Mouse (Mus musculus): ENCODE measurements at regions not wholly inside any gene's neighbourhood (a gene's known extent, or its start where the extent isn't known, plus 50 kb on each side); places are given as distances from the start of the nearest gene placed in this dataset.

- peak; percentile 69 for DNase-seq
These were observed 58.5 kb downstream of the Zfp36l2 start for GRCm38 (mm10) chr17:84129204-84129603.

DNA sequence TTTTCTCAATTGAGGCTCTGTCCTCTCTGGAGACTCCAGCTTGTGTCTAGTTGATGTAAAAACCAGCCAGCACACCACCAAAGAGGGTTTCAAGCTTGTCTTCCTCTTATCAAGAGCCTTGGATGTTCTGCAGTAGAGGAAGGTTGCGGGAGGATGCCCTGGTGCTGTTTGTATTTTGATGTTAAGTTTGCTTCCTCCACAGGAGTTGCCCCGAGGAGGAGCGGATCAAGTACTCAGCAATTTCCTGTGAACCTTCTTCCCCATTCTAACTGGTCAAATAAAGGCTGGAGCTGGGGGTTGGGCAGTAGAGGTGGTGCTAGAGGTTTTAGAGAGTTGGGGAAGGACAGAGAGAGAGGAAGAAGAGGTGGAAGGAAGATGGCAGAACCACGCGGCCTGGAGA, 59.5 kb downstream of the Zfp36l2 start:
- DNase-seq, result no peak

DNA sequence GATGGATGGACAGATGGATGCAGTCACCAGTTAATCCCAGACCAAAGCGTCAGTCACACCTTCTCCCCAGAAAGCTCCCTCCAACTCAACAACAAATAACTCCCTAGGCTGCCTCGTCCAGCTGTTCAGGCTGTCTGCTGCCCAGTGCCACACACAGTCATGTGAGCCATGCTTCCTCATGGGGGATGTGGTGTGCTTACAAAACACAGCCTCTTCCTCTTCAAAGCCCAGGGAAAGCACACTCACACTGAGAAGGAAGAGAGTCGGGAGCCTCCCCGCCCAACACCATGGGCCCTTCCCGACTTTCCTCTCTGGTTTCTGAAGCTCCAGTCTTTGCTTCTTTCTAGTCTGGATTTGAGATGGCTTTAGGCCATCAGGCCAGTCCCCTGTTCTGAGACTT, 61.6 kb downstream of the Zfp36l2 start:
- no peak for DNase-seq

DNA sequence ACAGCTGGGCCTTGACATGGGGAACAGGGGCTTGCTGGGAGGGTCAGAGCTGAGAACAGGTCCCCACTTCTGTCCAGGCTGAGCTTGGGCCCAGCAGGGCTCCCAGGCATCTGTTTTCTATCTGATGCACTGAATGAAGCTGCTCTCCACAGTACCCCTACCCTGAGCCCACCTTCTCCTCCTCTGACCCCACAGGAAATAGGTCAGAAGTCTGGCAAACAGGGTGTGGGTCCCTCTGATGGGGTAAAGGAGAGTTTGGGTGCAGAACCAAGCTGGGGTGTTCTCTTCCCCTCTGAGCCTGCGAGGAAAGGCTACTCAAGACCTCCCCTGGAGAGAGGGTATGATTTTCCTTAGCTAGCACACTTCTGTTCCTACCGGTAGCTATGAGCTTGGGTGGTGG, 64.6 kb downstream of the Zfp36l2 start:
- DNase-seq, result no peak

GRCm38 (mm10) chr17:84122486-84123131, 65.1 kb downstream of the Zfp36l2 start:
- no peak for DNase-seq

- DNase-seq, result no peak
These were observed 66.5 kb downstream of the Zfp36l2 start for GRCm38 (mm10) chr17:84121291-84121690.

DNA sequence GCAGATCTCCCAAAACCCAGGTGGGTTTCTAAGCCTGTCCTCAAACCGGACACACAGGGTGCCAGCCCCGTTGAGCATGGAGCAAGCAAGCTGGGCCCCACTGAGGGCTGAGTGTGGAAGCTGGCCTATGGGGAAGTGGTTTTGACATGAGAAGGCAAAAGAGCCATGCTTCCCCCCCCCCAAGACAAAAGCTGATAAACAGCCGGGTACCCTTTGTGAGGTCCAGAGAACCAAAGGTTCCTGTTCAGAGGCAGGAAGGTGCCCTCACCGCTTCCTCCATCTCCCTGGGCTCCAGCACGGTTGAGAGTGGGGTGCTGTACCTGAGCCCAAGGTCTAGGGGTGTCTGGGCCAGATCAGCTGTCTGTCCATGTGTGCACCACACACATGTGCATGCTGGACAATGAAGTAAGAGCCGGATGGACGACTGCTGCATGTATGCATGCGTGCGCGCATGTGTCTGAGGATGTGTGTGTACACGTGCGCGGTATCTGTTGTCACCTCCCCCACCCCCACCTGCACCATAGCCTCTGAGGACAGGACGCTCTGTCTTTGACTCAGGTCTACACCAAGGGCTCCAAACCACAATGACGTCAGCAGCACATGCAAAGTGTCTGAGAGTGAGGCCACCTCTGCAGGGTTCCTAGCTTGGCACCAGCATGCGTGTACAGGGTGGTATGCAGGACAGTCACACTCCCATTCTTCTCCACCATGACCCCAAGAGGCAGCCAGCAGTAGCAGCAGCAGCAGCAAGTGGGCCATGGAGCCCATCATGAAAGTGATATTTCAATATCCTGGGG, 68.3 kb downstream of the Zfp36l2 start:
- DNase-seq, result no peak

GRCm38 (mm10) chr17:84118781-84119180, 69.0 kb downstream of the Zfp36l2 start:
- no peak for DNase-seq

GRCm38 (mm10) chr17:84118271-84118670, 69.5 kb downstream of the Zfp36l2 start:
- DNase-seq, result no peak

DNA sequence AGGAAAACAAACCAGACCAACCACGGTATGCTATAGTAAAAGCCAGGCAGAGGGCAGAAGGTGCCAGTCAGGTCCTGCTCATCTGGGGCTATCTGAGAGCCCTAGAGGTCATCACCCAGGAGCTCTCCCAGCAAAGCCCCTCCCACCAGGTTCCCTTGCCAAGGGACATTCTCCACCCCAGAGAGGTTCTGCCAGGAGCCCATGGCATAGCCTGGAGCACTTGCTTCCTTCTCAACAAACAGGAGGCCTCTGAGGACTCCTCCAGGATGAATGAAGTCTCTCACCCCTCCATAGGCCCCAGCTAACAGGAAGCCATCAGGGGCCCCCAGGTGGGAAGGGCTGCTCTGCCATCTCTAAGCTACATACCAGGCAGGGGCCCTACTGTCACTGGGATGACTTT, 70.0 kb downstream of the Zfp36l2 start:
- no peak for DNase-seq

DNA sequence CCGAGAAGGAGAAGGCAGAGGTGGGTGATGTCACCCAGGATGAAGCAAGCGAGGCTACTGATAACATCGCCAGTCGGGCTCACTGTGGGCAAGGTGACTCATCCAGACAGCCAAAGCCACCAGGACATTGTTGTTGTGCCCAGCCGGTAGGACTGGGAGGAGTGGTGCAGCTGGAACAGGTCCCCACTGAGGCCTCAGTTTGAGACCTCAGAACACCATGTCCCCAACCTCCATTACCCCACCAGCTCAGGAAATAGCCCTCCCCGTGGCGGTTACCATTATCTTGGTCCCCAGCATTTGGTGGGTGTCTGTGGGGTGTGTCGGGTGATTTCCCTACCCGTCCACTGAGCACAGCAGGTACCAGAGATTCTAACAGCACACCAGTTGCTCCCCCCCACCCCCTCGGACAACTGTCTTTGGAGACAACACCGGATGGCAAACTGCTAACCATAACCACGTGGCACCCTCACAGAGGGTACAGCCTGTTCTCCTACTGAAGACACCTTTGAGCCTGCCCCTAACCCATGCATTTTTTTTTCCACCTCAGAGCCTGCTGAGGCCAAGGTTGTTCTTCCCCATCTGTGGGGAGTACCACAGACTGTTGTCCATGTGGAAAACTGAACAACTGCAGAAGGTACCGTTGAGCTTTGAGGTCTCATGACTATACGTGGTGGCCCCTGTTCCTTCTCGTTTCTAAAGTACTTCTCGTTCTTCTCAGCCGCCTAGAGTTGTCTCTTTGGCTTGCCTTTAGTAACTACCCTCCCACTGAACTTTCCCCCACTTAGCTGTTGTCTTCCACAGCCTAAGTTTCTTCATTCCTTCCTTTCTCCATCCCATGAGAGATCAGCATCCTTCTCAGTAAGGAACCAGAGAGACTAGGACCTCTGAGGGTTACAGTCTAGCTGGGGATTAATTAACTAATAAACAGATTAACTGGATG, 71.1 kb downstream of the Zfp36l2 start:
- no peak for DNase-seq

- DNase-seq, result no peak
These were observed 71.8 kb downstream of the Zfp36l2 start for GRCm38 (mm10) chr17:84115957-84116339.

DNA sequence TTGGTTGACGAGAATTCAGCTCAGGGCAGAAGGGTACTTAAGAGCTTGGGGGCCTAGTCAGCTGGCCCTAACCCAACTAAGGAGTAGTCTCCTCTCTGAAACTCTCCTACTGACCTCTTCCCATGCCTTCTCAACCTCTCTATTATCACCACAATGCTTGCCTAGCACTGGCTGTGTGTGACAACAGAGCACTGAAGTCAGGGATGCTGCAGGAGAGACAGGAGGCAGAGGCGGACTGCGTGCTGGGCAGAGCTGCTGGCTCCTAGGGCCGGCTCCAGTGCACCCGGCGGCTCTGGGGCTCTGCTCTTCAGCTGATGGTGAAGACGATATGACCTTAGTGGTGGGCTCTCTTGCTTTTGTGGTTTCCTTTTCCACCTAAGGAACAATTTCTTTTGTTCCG, 72.6 kb downstream of the Zfp36l2 start:
- no peak for DNase-seq

DNA sequence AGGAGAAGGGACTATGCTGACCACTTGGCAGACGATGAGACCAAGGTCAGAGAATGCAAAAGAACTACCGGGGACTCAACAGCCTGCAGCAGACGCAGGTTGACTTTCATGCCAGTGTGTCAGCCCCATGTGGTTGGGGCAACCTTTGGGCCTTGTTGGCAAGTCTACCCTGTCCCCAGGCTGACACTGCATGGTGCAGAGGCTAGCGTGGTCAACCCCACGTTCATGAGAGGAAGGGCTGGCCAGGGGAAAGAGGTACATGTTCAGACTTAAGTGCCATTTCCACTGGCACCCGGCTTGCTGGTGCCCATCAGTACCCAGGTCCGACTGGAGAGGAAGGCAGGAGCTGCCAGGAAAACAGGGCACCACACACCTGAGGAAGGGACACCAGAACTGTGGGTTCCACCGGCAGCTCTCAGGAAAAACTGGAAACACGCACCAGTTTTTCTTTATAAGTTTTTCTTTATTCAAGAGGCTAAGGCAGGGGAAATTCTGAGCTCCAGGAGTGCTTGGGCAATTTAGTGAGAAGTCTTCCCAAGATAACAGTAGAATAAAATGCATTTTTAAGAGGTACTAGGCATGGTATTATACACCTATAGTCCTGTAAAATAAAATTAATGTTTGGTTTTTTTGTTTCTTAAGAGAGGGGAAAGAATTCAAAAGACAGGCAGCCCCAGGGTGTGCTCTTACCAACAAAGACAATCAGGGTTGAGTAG, 73.3 kb downstream of the Zfp36l2 start:
- no peak for DNase-seq

DNA sequence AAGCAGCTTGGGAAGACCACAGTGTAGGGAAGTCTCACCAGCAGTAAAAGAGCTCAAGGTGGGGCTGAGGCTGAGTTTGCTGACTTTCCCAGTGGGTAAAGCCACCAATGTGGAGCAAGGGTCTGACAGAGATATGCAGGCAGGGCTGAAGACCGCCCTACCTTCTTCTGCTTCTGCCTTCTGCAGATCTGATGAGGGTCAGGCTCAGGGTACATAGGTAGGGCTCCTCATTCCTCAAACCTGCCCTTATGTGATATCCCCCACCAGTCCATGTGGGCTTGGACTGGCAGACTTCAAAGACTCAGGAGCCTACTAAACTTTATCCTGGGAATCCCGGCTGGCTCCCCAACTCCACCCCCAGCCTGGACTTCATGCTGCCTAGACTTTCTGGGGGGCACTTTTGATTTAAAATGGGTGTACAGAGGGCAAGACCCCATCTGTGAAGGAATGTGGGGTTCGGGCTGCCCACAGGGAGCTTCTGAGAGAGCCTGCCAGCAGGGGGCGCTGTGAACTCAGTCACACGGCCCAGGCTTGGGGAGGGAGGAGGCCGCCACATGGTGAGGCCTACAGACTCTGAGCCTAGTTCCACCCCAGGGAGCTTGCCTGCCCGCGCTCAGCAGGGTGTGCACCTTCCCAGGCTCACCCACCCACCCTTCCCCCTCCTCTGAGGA, 74.0 kb downstream of the Zfp36l2 start:
- peak; percentile 96 for DNase-seq

GRCm38 (mm10) chr17:84112411-84113031, 75.2 kb downstream of the Zfp36l2 start:
- peak; percentile 72 for DNase-seq

DNA sequence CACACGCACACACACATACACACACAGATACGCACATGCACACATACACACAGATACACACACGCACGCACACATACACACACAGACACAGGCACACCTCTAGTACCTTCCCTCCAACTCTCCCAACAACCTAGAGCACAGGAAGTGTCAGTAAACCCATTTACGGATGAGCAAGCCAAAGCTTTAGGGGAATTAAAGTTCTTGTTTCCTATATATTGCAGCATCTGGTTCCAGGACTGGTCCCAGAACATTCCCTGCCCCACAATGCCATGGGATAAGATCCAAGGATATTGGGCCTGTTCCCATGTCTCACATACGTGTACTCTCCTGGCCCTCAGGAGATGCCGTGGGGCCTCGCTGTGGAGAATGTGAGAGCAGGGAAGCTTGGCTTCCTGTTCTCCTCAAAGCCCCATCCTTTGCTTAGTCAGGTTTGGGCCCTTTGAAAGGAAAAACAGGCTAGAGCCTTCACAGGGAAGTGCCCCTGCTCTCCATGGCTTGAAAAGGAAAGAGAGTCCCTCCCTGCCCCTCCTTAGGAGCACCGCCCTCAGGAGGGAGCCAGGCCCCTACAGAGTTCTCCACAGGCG, 75.9 kb downstream of the Zfp36l2 start:
- no peak for DNase-seq

DNA sequence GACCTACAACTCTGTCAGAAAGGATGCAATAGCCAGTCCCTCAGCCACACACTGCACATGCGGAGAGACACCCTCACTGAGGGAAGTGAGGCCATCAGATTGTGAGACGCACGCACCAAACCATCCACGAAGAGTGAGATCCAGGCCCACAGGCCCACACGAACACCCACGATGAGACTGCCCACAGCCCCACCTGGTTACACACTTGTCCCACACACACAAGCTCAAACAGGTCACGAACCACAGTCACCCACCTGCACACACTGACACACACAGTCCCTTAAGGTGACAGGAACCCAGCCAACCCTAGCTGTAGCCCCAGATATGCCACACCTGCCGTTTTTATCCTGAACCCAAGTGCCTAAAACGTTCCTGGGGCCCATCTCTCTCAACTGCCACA, 76.8 kb downstream of the Zfp36l2 start:
- no peak for DNase-seq

DNA sequence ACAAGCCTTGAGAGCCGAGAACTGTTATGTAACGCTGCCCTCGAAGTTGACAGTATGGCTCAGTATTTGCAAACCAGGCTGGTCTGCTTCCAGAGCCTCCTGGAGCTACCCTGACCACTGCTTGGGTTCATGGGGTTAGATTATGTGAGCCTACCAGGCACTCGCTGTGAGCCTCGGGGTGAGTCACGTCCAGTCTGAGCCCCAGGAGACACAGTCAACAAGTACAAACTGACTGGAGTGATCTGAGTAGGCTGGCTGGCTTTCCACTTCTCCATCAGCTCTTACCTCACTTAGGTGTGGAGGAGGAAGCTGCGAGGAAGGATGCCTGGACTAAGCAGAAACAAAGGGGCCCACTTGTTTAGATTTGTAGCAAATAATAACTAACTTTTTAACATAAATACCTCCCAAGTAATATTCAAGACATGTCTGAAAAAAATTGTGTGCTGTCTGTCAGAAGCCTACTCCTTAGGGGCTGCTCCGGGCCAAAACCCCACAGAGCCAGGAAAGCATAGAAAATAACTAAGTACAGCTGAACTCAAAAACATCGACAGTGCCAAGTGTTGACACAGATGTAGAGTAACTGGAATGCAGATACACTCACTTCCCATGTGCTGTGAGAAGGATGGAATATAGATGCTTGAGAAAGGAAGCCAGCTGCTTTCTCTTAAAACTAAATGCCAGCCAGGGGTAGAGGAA, 77.6 kb downstream of the Zfp36l2 start:
- DNase-seq, result no peak

DNA sequence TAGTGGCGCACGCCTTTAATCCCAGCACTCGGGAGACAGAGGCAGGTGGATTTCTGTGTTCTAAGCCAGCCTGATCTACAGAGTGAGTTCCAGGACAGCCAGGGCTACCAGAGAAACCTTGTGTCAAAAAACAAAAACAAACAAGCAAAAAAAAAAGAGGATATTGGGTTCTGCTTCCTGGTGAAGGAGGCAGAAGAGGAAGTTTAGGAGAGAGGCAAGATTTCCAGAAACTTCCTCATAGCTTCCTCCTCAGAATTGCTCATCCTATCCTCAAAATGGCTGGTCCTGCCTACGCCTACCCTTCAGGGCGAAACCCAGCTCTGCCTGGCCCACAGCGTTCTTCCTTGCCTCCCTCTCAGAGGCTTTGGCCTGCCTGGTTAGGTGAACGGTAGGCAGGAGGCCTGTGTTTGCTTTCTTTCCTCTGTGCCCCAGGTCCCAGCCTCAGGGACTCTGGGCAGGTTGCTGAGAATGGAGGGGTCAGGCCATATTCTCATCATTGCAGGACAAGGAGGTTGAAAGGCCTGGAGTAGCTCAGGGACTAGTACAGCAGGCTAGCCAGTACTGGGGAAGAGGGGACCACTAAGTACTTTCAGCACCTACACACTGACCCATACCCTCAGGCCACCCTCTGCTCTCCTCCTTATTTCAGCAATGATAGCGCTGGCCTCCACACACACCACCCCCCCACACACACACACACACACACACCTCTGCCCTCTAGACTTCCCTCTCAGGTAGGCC, 79.6 kb downstream of the Zfp36l2 start:
- DNase-seq, result no peak
